Mouse (Mus musculus): ENCODE measurements around the gene Lmtk3. TPM values are rescaled to one million over a fixed set of nuclear protein-coding genes. Genes with fewer than 3 reads are reported as not detected.

Lmtk3 gene
- polyA plus RNA-seq, 1 experiment from 2014 or later: 2.5 TPM

DNA sequence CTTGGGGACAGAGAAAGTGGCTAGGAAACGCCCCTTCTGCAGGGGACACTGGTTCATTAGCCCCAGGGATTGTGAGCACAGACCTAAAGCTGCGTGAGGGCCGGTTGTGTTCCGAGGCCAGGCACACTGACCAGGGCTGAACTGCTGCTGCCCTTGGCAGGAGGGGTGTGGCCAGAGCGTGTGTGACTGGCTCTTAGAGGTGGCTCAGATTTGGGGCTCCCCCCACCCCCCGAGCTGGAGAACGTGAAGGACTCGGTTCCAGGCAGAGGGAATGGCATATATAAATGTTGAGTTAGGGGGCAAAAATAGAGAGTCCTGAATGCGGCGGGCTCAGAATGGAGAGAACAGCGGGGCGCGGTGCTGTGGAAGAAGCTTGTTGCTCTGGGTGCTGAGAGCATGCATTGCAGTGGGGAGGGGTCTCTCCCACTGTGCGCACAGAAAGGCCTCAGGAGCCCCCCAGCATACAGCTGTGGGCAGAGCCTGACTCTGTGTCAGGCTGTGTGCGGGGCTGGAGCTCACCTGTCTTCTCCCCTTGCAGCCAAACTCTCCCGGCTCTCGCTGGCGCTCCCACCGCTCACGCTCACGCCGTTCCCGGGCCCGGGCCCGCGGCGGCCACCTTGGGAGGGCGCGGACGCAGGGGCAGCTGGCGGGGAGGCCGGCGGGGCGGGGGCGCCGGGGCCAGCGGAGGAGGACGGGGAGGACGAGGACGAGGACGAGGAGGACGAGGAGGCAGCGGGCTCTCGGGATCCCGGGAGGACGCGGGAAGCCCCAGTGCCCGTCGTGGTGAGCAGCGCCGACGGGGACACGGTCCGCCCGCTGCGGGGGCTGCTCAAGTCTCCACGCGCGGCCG lies 14.3 kb downstream of the Lmtk3 start:
- Histone ChIP-seq H3K4me3 (replicated peaks) (peak overlapping the region; percentile 52), H3K9me3 (replicated peaks) (no peaks in the 10 kb centered on the region), H3K27me3 (peaks cover 32% of the 10 kb centered on the region), H3K36me3 (peaks cover 20% of the 10 kb centered on the region), H3K27ac (no peak overlapping the region), H3K4me1 (peaks cover 34% of the 10 kb centered on the region), H3K4me2 (peak overlapping the region; percentile 93), H3K9ac (peak overlapping the region; percentile 47)
- WGBS: 1% methylated on average over 60 of the region's 60 CpGs
- no peak for ATAC-seq (replicated peaks; ENCODE audit: low FRiP score)

DNA sequence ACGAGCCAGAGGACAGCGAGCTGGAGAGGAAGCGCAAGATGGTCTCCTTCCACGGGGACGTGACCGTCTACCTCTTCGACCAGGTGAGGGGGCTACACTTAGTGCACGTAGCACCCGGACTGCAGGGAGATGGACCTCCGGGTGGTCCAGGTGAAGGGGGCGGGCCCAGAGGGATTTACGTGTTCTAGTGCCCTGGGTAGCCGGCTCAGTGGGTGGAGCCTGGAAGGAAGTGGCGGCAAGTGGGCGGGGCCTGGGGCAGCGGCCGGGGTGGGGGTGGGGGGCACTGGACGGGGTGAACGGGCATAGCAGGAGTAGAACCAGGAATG lies 14.9 kb downstream of the Lmtk3 start:
- peak overlapping the region; percentile 93 for H3K4me2 ChIP-seq
- H3K4me3 ChIP-seq (replicated peaks): peak overlapping the region; percentile 52
- H3K27me3 ChIP-seq: peaks cover 32% of the 10 kb centered on the region
- no peak overlapping the region for H3K27ac ChIP-seq
- ATAC-seq (replicated peaks; ENCODE audit: low FRiP score): no peak
- H3K9ac ChIP-seq: peak overlapping the region; percentile 47
- 2% methylated on average over 19 of the region's 19 CpGs for WGBS
- H3K9me3 ChIP-seq (replicated peaks): no peaks in the 10 kb centered on the region
- H3K4me1 ChIP-seq: peaks cover 34% of the 10 kb centered on the region
- H3K36me3 ChIP-seq: peaks cover 16% of the 10 kb centered on the region

DNA sequence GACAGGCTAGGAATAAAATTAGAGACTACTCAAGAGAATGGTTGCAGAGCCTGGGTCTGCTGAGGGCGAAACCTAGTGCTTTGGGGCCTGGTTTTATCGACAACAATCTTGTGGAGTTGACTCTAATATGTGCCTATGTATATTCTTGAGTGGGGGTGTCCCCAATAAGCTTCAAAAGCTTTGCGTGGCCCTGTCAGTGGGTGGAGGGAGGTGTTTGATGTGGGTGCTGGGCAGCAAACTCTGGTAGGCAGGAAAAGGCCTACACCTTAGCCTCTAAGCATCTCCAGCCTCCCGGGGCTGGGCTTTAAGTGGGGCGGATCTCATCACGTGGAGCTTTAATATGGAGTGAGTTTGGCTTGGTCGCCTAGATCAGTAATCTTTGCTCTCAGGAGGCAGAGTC lies 15.4 kb downstream of the Lmtk3 start:
- no peaks in the 10 kb centered on the region for H3K9me3 ChIP-seq (replicated peaks)
- H3K4me2 ChIP-seq: peak overlapping the region; percentile 93
- H3K4me3 ChIP-seq (replicated peaks): peak overlapping the region; percentile 52
- H3K27ac ChIP-seq: no peak overlapping the region
- WGBS: 59% methylated on average over 7 of the region's 7 CpGs
- H3K36me3 ChIP-seq: peaks cover 12% of the 10 kb centered on the region
- H3K27me3 ChIP-seq: peaks cover 32% of the 10 kb centered on the region
- no peak for ATAC-seq (replicated peaks; ENCODE audit: low FRiP score)
- no peak overlapping the region for H3K9ac ChIP-seq
- peaks cover 34% of the 10 kb centered on the region for H3K4me1 ChIP-seq

DNA sequence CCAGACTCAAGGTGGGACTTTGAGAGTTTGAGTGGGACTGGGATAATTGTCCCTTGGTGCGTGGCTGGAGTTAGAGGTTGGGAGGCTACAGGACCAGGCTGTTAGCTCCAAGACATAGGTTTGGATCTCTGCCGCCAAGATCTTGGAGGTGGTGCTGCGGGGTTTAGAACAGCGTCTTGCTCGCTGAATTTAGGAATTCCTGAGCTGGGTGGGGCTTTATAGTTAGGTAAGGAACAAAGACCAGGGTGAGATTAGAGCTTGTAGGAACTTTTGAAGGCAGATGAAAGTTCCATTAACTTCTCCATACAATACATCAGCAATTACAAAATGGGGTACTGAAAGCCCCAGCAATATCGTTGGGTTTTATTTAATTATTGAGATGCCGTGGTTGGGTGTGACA lies 16.5 kb downstream of the Lmtk3 start:
- Histone ChIP-seq H3K27me3 (peaks cover 32% of the 10 kb centered on the region), H3K9me3 (replicated peaks) (no peaks in the 10 kb centered on the region), H3K27ac (no peak overlapping the region), H3K4me3 (replicated peaks) (peak overlapping the region; percentile 31), H3K9ac (no peak overlapping the region), H3K36me3 (peaks cover 5% of the 10 kb centered on the region), H3K4me2 (peak overlapping the region; percentile 58), H3K4me1 (peaks cover 34% of the 10 kb centered on the region)
- 33% methylated on average over 7 of the region's 7 CpGs for WGBS
- no peak for ATAC-seq (replicated peaks; ENCODE audit: low FRiP score)

DNA sequence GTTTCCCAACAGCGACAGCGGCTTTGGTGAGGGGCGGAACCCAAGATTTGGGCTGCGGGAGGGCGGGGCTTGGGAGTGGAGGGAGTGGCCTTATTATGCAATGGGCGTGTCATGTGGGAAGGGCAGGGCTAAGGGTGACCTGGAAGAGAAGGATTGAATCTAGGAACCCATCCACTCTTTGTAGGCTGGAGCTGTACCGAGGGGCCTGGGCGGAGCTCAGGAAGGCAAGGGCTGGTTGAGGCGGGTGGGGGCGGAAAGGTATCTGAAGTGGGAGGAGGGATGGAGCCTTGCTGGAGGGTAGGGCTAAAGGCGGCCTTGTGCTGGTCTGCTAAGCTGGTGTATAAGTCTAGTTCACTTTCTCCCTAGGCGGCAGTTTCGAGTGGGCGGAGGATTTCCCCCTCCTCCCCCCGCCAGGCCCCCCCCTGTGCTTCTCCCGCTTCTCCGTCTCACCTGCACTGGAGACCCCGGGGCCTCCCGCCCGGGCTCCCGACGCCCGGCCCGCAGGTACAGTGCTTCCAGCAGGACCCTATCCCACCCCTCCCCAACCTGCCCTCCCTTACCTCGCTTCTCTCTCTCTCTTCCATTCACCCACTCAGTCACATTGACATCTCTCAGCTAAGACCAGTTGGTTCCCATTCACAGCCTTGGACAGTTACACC lies 17.1 kb downstream of the Lmtk3 start:
- peak overlapping the region; percentile 58 for H3K4me2 ChIP-seq
- H3K27me3 ChIP-seq: peaks cover 32% of the 10 kb centered on the region
- 10% methylated on average over 23 of the region's 25 CpGs for WGBS
- no peak overlapping the region for H3K27ac ChIP-seq
- no peak overlapping the region for H3K9ac ChIP-seq
- H3K4me3 ChIP-seq (replicated peaks): peak overlapping the region; percentile 31
- H3K36me3 ChIP-seq: no peaks in the 10 kb centered on the region
- peaks cover 34% of the 10 kb centered on the region for H3K4me1 ChIP-seq
- ATAC-seq (replicated peaks; ENCODE audit: low FRiP score): peak; percentile 63
- H3K9me3 ChIP-seq (replicated peaks): no peaks in the 10 kb centered on the region

DNA sequence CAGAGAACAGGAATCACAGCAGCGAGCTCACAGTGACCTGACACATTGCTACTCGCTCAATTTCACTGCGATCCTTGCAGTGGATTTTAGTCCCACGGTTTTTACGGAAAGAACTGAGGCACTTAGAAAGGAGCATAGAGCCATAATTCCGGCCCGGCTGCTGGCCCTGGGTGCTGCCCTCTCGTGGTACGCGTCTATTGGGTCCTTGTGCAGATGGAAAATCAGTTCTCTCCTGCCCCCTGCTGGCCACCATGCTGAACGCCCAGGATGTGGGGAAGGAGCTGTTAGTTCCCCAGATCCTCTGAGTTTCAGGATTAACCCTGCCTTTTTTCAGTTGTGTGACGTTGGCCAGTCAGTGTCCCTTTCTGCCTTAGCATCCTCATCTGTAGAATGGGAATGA lies 17.8 kb downstream of the Lmtk3 start:
- H3K9me3 ChIP-seq (replicated peaks): no peaks in the 10 kb centered on the region
- 3% methylated on average over 12 of the region's 12 CpGs for WGBS
- H3K4me1 ChIP-seq: peaks cover 34% of the 10 kb centered on the region
- no peak for ATAC-seq (replicated peaks; ENCODE audit: low FRiP score)
- peak overlapping the region; percentile 31 for H3K4me3 ChIP-seq (replicated peaks)
- H3K27ac ChIP-seq: no peak overlapping the region
- peaks cover 6% of the 10 kb centered on the region for H3K36me3 ChIP-seq
- H3K9ac ChIP-seq: no peak overlapping the region
- H3K4me2 ChIP-seq: peak overlapping the region; percentile 58
- peaks cover 32% of the 10 kb centered on the region for H3K27me3 ChIP-seq

DNA sequence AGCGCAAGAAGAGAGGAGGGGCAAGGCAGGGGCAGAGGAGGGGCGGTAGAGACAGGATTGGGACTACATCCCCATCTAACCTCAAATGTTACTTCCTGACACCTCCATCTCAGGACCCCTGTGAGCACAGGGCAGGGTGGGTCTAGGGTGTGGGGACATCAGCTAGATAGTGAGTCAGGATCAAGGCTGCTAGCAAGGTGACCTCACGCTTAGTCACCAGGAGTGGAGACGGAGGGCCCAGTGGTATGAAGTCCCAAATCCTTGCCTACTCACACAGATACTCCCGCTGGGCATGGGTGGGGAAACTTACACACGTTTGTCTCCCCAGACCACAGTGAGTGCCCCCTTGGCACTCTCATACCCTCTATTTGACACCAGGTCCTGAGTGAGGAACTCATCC lies 19.0 kb downstream of the Lmtk3 start:
- H3K9me3 ChIP-seq (replicated peaks): no peaks in the 10 kb centered on the region
- H3K9ac ChIP-seq: no peak overlapping the region
- peaks cover 29% of the 10 kb centered on the region for H3K4me1 ChIP-seq
- H3K27me3 ChIP-seq: peaks cover 24% of the 10 kb centered on the region
- ATAC-seq (replicated peaks; ENCODE audit: low FRiP score): no peak
- H3K36me3 ChIP-seq: peaks cover 18% of the 10 kb centered on the region
- no peak overlapping the region for H3K27ac ChIP-seq
- H3K4me2 ChIP-seq: no peak overlapping the region
- WGBS: 88% methylated on average over 6 of the region's 6 CpGs
- no peak overlapping the region for H3K4me3 ChIP-seq (replicated peaks)

DNA sequence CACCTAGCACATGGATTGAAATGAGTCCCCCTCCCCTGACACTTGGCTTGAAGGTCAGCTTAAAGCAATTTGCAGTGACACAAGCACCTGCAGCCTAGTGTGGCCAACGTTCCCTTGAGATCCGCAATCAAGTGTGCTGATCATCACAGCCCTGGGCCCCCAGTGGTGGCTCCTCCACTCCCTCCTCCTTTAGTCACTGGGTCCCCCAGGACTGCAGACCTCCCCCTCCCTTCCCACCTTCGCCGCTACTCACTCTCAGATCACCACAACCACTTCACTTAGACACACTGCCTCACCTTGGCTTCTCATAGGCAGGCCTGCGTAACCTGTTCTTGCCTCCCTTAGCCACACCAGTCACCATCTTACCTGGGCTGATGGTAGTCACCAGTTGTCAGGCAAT lies 22.4 kb downstream of the Lmtk3 start:
- no peak for ATAC-seq (replicated peaks; ENCODE audit: low FRiP score)
- peaks cover 52% of the 10 kb centered on the region for H3K36me3 ChIP-seq
- H3K9me3 ChIP-seq (replicated peaks): no peaks in the 10 kb centered on the region
- WGBS: 66% methylated on average over 5 of the region's 5 CpGs
- H3K4me1 ChIP-seq: peaks cover 4% of the 10 kb centered on the region
- no peak overlapping the region for H3K4me3 ChIP-seq (replicated peaks)
- no peaks in the 10 kb centered on the region for H3K27me3 ChIP-seq
- no peak overlapping the region for H3K9ac ChIP-seq
- H3K4me2 ChIP-seq: no peak overlapping the region
- no peak overlapping the region for H3K27ac ChIP-seq

DNA sequence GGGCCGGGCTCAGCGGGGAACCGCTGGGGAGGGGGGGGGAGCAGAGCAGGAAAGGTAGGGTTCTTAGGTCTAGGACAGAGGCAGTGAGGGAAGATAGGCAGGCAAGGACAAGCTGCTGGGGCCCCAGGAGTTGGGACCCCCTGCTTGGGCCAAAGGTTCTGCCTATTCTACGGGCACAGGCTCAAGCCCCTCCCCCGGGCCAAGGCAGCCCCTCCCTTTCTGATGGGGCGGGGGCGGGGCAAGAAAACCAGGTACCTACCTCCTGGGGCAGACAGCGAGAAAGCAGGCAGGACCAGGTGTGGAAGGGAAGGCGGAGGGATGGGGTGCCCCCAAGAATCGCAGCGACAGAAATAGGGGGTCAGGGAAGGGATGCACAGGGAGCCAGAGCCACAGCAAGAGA lies 24.9 kb downstream of the Lmtk3 start:
- peaks cover 16% of the 10 kb centered on the region for H3K4me1 ChIP-seq
- 44% methylated on average over 11 of the region's 11 CpGs for WGBS
- H3K9me3 ChIP-seq (replicated peaks): no peaks in the 10 kb centered on the region
- no peaks in the 10 kb centered on the region for H3K27me3 ChIP-seq
- no peak overlapping the region for H3K4me2 ChIP-seq
- no peak overlapping the region for H3K9ac ChIP-seq
- ATAC-seq (replicated peaks; ENCODE audit: low FRiP score): no peak
- H3K4me3 ChIP-seq (replicated peaks): no peak overlapping the region
- H3K36me3 ChIP-seq: peaks cover 74% of the 10 kb centered on the region
- H3K27ac ChIP-seq: no peak overlapping the region

DNA sequence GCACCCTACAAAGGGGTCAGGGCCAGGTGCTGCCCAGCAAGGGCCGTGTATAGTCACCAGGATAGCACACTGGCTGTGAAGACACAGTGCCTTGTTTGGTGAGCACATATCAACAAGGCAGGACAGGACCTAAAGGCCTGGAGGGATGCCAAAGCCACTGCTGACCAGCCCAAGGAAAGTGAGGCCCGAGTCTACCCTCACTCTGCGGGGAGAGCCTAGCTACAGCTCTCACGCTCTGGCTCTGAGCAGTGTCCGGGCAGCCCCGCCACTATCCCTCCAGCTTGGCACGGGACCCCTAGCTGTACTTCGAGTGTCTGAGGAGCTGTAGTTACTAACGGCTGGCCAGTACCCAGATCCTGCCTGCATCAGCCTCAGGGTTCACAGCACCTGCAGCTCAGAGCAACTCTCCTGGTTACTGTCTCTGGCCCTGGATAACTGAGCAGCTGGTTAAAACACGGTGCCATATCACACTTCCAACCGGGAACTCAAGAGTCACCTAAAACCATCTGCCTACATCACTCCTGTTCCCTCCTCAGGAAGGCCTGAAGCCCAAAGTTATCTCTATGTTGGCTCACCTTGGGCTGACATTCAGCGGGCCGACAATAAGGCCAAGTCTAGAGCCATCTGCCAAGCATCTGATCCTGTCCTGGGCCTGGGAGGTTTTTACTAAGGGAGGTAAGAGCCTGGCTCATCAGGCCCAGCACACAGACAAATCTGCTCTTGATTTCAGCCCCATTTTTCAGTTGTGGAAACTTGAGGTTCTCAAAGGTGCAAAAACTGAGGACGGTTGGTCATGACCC lies 25.9 kb downstream of the Lmtk3 start:
- no peak for ATAC-seq (replicated peaks; ENCODE audit: low FRiP score)
- no peak overlapping the region for H3K9ac ChIP-seq
- no peak overlapping the region for H3K4me3 ChIP-seq (replicated peaks)
- no peak overlapping the region for H3K27ac ChIP-seq
- no peak overlapping the region for H3K4me2 ChIP-seq
- no peaks in the 10 kb centered on the region for H3K9me3 ChIP-seq (replicated peaks)
- 85% methylated on average over 14 of the region's 14 CpGs for WGBS
- H3K27me3 ChIP-seq: no peaks in the 10 kb centered on the region
- H3K36me3 ChIP-seq: peaks cover 74% of the 10 kb centered on the region
- peaks cover 16% of the 10 kb centered on the region for H3K4me1 ChIP-seq

DNA sequence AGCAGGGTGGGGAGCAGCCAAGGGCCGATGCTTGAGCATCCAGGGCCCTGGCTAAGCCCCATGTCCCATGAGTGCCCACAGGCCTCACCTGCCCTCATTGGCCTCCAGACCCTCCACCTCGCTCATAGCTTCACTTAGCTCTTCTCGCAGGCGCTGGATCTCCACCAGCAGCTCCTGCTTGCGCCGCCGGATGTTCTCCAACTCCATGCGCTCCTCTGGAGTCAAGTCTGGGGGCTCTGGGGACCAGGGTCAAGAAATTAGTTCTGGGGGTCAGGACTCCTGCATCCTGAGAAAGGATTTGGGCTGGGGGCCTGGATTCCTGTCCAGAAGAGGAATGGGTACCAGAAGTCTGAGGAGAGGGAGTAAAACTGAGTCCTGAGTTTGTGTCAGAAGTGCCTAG lies 29.4 kb downstream of the Lmtk3 start:
- H3K27ac ChIP-seq: peak overlapping the region; percentile 100

More for the DNA sequence above, 29.4 kb downstream of the Lmtk3 start:
- H3K4me2 ChIP-seq: peak overlapping the region; percentile 76
- peaks cover 26% of the 10 kb centered on the region for H3K4me1 ChIP-seq
- H3K27me3 ChIP-seq: no peaks in the 10 kb centered on the region
- H3K9ac ChIP-seq: peak overlapping the region; percentile 98
- H3K36me3 ChIP-seq: peaks cover 52% of the 10 kb centered on the region
- 79% methylated on average over 8 of the region's 8 CpGs for WGBS
- no peak for ATAC-seq (replicated peaks; ENCODE audit: low FRiP score)
- peak overlapping the region; percentile 86 for H3K4me3 ChIP-seq (replicated peaks)
- no peaks in the 10 kb centered on the region for H3K9me3 ChIP-seq (replicated peaks)

All from kidney, embryonic 15.5 days (tissue).